Mouse (Mus musculus) brain, embryonic 14.5 days (tissue): ENCODE measurements around the gene Mtg2.

Experiments used
- CTCF ChIP-seq: fragments of 200-500 bp; IDR thresholded peaks from 2 replicates; pipeline ENCODE4 v1.5.1; 2012; ENCODE audit warnings: inconsistent platforms, mild to moderate bottlenecking, moderate library complexity, borderline replicate concordance; ENCODE audit not compliant: insufficient read depth, insufficient read length; ENCODE audit errors: extremely low read depth
- POLR2A ChIP-seq: fragments of 200-500 bp; IDR thresholded peaks from 2 replicates; pipeline ENCODE4 v1.6.1; 2012; ENCODE audit warnings: mild to moderate bottlenecking, inconsistent platforms, borderline replicate concordance; ENCODE audit not compliant: poor library complexity, insufficient read depth, insufficient read length, severe bottlenecking; ENCODE audit errors: extremely low read depth

DNA sequence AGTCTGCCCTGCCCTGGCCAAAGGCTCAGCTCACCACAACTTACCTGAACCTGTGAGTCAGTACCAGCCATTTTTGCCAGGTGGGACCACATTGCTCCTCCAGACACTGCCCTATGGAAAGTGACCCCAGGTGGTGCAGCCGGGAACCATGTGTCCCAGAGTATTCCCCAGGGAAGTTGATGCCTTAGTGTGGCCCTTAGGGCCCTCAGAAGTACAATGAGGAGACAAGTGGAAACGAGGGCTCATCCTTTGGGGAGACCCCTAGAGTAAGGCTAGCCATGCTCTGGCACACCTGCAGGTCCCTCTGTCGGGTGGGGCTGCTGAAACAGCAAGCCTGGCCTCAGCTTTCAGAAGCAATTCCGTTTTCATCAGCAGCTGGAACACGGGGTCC lies 16.2 kb downstream of the Mtg2 start:
- no peak for TF ChIP-seq CTCF
- no peak for TF ChIP-seq POLR2A
